Mouse (Mus musculus) urinary bladder, adult 18-20 months (tissue): ENCODE measurements around the gene H2-M10.6.
"Not testable (repeated sequence)": the region's sequence is repeated elsewhere in the genome, so short reads cannot be mapped to it uniquely, and the experiment has no call there.

Experiments used
- DNase-seq, 2 experiments: peaks; one replicate each; pipeline ENCODE4 v3.0.0; 2022; ENCODE audit warnings: low spot score in 2 of 2, mixed read lengths in 2 of 2

Gene H2-M10.6

DNA sequence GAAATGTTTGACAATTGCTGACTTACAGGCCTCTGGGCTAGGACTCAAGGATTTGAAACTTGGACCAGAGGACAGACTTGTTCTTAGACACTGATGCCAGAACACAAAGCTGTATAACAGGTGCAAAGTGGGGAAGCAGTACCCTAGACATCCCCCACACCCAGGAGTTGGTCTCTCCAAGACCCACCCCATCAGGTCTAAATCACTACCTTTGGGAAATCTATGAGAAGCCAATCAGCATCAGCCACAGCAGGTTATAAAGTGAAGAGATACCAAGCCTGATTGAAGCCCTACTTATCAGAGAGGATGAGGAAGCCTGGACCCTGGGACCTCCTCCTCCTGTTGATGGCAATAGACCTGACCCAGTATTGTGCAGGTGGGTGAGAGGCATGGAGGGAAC is at the start of gene H2-M10.6:
TSS of gene H2-M10.6 (plus strand) at position 301 of the 400 bp plus-strand sequence.
- DNase-seq: no peak

DNA sequence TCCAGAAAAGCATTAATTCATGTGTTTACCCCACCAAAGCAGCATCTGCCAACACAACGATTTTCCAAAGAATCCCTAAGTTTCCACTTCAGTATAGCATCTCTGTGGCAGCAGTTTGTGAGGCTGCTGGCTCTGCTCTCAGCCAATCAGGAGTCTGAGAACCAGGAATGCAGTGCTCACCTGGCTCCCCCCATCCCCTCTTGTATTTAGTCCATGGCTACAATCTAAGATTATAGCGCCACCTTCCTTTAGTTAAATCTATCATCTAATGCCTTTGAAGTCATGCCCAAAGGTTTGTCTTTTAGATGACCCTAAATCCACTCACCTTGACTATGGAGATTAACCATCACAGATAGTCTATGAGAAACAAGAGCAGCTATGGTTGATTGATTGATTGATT is 48.2 kb upstream of the H2-M10.6 start:
- DNase-seq: no peak

- not testable (repeated sequence) for DNase-seq
These were observed 47.7 kb upstream of the H2-M10.6 start for GRCm38 (mm10) chr17:36764244-36764643.

DNA sequence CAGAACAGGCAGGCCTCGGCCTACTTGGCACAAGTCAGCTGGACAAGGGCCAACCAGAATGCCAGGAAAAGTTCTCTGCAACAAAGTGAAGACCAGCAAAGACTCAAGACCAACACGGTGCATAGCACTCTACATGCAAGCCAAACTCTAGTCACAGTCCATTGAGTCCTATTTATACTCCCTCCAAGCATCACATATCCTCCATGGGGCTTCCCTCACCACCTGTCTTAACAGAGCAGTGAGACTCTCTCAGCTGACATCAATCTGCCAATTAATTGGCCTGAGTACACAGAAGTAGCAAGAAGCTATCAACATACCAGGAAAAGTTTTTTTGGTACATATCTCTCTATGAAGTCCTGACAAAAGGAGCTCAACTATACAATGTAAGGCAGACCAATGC is 46.6 kb upstream of the H2-M10.6 start:
- not testable (repeated sequence) for DNase-seq

GRCm38 (mm10) chr17:36772610-36773009 is 39.4 kb upstream of the H2-M10.6 start, which contains the start of gene H2-M10.5:
TSS of gene H2-M10.5 (plus strand) at chr17:36772910.
- DNase-seq: not testable (repeated sequence)

DNA sequence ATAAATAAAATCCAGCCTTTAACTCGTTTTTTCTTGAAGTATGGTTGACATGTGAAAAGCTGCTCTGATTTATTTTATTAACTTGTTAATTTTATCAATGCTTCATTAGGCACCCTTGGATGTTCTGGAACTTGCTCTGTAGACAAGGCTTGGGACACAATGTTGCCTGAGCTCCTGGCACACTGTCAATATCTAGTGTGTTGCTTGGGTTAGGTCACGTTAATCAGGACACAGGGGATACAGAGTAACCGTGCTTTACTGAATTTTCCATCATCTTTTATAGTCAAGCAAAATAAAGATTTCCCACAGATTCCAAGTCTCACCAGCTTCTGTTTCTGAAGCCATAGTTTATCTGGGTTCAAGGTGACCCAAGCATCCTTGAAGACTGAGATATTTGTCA is 30.4 kb upstream of the H2-M10.6 start:
- no peak for DNase-seq

GRCm38 (mm10) chr17:36786483-36786886 is 25.5 kb upstream of the H2-M10.6 start:
- peak in 1 of 2 experiments; percentile 11 for DNase-seq

DNA sequence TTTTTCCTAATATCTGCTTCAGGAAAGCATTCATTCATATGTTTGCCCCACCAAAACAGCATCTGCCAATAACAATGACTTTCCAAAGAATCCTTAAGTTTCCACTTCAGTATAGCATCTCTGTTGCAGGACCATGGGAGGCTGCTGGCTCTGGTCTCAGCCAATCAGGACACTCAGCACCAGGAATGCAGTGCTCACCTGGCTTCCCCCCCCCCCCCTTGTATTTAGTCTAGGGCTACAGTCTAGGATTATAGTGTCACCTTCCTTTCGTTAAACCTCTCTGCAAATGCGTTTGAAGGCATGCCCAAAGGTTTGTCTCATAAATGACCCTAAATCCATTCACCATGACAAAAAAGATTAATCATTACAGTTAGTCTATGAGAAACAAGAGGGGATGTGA is 23.6 kb upstream of the H2-M10.6 start:
- no peak for DNase-seq

DNA sequence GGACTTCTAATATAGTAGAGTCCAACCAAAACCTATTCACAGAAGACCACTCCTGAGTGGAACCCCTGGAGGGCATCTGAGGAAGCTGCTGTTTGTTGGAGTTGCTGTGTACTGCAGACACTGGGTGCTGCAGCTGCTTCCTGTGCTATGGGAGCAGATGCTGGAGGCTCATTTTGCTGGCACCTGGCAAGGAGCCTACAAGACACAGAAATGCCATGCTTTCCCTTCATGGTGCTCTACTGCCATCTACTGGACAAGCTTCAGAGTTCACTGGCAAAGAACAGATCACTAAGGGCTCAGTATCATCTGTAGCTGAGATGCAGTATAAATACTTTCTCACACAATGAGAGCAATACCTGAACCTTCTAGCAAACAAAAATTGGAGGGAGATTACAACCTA is 23.2 kb upstream of the H2-M10.6 start:
- peak; percentile 18 to 19 for DNase-seq

GRCm38 (mm10) chr17:36799493-36799892 is 12.5 kb upstream of the H2-M10.6 start:
- DNase-seq: no peak

DNA sequence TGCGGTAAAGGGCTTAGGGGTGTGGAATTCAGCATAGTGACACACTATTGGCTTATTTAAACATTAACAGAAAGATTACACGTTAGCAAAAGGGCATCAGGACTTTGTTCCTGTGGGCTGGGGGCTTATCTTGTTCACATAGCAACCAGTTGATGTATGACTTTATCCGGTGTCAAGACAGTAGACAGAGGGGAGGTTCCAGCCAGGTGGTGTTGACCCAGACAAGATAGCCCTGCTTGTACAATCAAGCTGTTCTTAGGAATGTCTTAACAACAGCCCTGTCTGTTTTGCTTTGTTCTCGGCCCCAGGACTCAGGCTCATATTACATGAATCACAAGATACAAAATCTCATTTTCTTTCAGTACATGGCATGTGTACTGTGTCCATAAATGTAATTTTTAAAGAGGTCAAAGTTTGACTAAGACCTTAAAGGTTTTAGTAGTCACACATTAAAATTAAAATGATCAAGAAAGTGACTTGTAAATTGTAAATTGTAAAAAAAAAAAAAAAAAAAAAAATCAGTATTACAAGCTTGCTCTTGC is 12.0 kb upstream of the H2-M10.6 start:
- DNase-seq: not testable (repeated sequence)

DNA sequence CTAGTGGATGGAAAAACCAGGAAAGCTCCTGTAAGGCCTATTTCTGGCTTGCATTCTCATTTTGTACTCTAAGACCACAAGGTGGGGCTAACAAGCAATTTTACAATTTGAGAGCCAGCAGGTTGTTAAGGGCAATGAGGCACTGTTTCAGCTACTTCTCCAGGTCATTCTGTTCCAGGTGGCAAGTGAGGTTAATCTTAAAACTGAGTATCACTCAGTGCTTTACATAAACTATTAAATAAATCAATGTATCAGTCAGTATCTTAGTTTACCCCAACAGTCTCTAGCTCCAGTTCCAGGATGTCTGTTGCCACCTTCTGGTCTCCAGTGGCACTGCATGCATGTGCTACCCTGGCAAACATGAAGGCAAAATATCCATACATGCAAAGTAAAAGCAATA is 12.0 kb downstream of the H2-M10.6 start:
- DNase-seq: peak in 1 of 2 experiments; percentile 43

DNA sequence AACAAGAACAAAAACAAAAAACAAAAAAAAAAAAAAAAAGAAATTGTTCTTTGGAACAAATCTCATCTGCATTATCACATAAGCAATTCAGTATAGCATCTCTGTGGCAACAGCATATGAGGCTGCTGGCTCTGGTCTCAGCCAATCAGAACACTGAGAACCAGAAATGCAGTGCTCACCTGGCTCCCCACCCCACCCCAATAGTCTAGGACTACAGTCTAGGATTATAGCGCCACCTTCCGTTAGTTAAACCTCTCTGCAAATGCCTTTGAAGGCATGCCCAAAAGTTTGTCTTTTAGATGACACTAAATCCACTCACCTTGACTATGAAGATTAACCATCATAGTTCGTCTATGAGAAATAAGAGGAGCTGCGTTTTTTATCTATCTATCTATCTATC is 13.6 kb downstream of the H2-M10.6 start:
- no peak for DNase-seq

- DNase-seq: peak; percentile 34 to 75
These were observed 14.0 kb downstream of the H2-M10.6 start for GRCm38 (mm10) chr17:36826002-36826401.

- DNase-seq: no peak
These were observed 16.5 kb downstream of the H2-M10.6 start for GRCm38 (mm10) chr17:36828488-36828887.

- no peak for DNase-seq
These were observed 18.5 kb downstream of the H2-M10.6 start for GRCm38 (mm10) chr17:36830470-36830869.

DNA sequence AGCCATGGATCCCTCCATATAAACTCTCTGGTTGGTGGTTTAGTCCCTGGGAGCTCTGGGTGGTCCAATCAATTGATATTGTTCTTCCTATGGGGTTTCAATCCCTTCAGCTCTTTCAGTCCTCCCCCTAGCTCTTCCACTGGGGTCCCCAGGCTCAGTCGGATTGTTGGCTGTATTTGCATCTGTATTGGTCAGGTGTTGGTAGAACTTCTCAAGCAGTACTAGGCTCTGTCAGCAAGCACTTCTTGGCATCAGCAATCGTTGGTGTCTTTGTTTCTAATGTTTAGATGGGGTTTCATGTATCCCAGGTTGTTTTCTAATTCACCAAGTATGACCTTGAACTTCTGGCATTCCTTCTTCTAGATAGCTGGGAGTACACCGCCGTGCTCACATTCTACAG is 20.7 kb downstream of the H2-M10.6 start:
- DNase-seq: no peak

DNA sequence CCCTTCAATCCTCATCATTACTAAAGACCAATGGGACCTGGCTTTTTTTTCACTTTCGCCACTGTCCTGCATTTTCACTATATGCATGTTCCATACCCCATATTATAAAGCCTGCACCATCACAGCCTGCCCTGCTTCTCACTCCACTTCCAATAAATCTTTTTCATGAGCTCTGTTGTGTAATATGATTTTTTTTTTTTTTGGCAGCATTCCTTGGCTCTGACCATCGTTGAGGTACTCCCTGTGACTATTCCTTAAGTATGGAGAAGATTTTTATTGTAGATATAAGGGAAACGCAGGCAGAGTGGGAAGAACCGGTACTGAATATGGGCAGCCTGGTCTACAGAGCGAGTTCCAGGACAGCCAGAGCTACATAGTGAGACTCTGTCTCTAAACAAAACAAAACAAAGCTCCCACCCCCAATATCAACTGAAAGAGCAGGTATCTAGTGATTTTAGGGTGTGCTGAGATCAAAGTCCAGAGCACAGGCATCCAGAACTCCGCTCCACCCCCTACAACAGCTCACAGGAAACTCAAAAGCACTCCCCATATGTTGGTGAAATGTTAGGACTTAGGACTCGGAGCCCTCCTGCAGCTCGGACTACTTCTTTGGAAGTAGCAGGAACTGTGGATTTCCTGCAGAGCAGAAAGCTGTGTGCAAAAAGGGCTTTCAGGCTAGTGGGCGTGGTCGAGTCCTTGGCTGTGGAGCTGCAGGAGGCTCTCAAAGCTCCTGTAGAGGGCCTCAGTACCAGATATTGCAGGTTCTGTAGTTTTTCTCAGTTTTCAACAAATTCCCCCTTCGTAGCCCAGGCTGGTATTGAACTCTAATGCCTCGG is 23.8 kb downstream of the H2-M10.6 start:
- peak; percentile 33 to 42 for DNase-seq

DNA sequence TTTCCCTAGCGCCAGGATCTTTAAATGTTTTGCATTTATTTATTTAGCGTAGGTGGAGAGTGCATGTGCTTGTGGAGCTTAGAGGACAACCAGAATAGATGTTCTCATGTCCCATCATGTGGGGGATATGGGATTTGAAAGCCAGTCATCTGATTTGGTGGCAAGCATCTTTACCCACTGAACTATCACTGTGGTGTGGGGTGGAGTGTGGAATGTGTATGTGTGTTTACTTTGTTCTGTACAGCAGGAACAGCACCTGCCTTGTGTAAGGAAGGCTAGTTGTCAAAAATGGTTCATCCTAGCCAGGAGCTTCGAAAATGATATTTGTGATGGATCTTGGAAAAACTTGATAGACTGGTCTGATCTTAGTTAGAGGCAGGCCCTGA is 24.4 kb downstream of the H2-M10.6 start:
- DNase-seq: no peak

GRCm38 (mm10) chr17:36836874-36837647 is 25.1 kb downstream of the H2-M10.6 start, which contains the start of gene Trim26:
TSS of gene Trim26 (plus strand) at chr17:36837134.
- DNase-seq: peak; percentile 97 to 99

- DNase-seq: no peak
These were observed 27.0 kb downstream of the H2-M10.6 start for GRCm38 (mm10) chr17:36839001-36839400.

GRCm38 (mm10) chr17:36839931-36840330 is 28.0 kb downstream of the H2-M10.6 start:
- no peak for DNase-seq
